Mouse (Mus musculus): Measurements from ENCODE around the gene Fhit. TPM values are rescaled to one million over a fixed set of nuclear protein-coding genes. Genes with fewer than 3 reads are reported as not detected.

The Fhit gene
- polyA plus RNA-seq, 1 experiment from 2014 or later: 4.8 TPM

DNA sequence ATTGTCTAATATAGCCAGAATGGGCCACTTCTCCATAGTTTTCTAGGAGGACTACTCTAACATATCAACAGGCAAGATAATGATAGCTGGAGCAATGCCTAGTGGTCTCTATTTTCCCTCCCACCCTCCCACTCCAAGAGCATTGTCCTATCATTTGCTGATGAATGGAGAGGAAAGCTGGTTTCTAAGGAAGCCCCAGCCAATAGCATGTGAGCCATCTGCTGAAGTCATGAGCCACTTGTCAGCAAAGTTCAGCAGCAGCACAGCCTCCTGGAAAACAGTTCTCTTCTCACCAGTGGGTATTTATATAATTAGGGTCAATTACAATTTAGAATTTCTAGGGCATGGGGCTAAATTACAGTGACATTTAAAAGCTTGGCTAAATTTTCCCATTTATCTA lies 1035.3 kb downstream of the Fhit start:
- Histone ChIP-seq H3K9me3 (0 out of 2 replicates have a peak, but pooled peaks cover 7% of the 10 kb centered on the region), H3K4me2 (no peak overlapping the region), H3K9ac (replicated peaks) (no peak overlapping the region), H3K4me1 (replicated peaks) (no peaks in the 10 kb centered on the region), H3K36me3 (no peaks in the 10 kb centered on the region), H3K27me3 (no peaks in the 10 kb centered on the region), H3K27ac (no peak overlapping the region), H3K4me3 (replicated peaks) (no peak overlapping the region)
- ATAC-seq (ENCODE audit: insufficient number of reproducible peaks, insufficient read depth, low FRiP score, low TSS enrichment, low read depth): no peak

GRCm38 (mm10) chr14:10122176-10122575 lies 1039.7 kb downstream of the Fhit start:
- 75% methylated on average over 4 of the region's 4 CpGs for WGBS
- no peaks in the 10 kb centered on the region for H3K4me1 ChIP-seq (replicated peaks)
- no peaks in the 10 kb centered on the region for H3K36me3 ChIP-seq
- H3K9me3 ChIP-seq: no peaks in the 10 kb centered on the region
- no peak overlapping the region for H3K4me2 ChIP-seq
- H3K27me3 ChIP-seq: no peaks in the 10 kb centered on the region
- no peak overlapping the region for H3K4me3 ChIP-seq (replicated peaks)
- H3K27ac ChIP-seq: no peak overlapping the region
- no peak for ATAC-seq (ENCODE audit: insufficient number of reproducible peaks, insufficient read depth, low FRiP score, low TSS enrichment, low read depth)
- no peak overlapping the region for H3K9ac ChIP-seq (replicated peaks)

DNA sequence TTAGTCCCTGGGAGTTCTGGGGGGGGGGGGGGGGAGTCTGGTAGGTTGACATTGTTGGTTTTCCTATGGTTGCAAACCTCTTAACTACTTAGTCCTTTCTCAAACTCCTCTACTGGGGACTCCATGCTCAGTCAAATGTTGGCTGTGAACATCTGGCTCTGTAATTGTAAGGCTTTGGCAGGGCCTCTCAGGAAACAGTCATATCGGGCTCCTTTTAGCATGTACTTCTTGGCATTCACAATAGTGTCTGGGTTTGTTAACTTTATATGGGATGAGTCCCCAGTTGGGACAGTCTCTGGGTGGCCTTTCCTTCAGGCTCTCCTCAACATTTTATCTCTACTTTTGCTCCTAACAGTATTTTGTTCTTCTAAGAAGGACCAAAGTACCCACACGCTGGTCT lies 1065.6 kb downstream of the Fhit start:
- Histone ChIP-seq H3K27ac (no peak overlapping the region), H3K27me3 (no peaks in the 10 kb centered on the region), H3K9ac (replicated peaks) (no peak overlapping the region), H3K4me3 (replicated peaks) (no peak overlapping the region), H3K36me3 (no peaks in the 10 kb centered on the region), H3K9me3 (no peaks in the 10 kb centered on the region), H3K4me2 (no peak overlapping the region), H3K4me1 (replicated peaks) (no peaks in the 10 kb centered on the region)
- no peak for ATAC-seq (ENCODE audit: insufficient number of reproducible peaks, insufficient read depth, low FRiP score, low TSS enrichment, low read depth)
- 91% methylated on average over 2 of the region's 2 CpGs for WGBS

GRCm38 (mm10) chr14:10079062-10079461 lies 1082.8 kb downstream of the Fhit start:
- Histone ChIP-seq H3K9ac (replicated peaks) (no peak overlapping the region), H3K4me1 (replicated peaks) (no peaks in the 10 kb centered on the region), H3K4me2 (no peak overlapping the region), H3K36me3 (no peaks in the 10 kb centered on the region), H3K27me3 (no peaks in the 10 kb centered on the region), H3K4me3 (replicated peaks) (no peak overlapping the region), H3K9me3 (no peaks in the 10 kb centered on the region), H3K27ac (no peak overlapping the region)
- 81% methylated on average over 3 of the region's 3 CpGs for WGBS
- no peak for ATAC-seq (ENCODE audit: insufficient number of reproducible peaks, insufficient read depth, low FRiP score, low TSS enrichment, low read depth)

DNA sequence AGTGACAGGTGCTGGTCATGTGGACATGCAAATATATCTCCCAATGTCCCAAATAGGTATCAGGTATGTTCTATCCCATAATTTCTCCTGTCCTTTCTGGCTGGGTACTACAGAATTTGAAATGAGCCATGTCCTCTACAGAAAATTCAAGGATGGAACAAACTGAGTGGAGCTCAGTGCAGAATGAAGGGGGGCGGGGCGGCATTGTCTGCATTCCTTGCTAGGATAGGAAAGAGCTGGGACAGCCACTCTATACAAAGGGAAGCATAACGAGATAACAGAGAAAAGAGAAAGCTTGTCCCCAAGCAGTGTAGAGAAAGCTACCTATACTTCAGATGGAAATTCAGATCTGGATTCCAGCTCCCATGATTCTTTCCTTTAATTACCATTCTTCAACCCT lies 1111.9 kb downstream of the Fhit start:
- H3K9ac ChIP-seq (replicated peaks): no peak overlapping the region
- no peaks in the 10 kb centered on the region for H3K36me3 ChIP-seq
- H3K4me3 ChIP-seq (replicated peaks): no peak overlapping the region
- H3K27me3 ChIP-seq: no peaks in the 10 kb centered on the region
- peaks cover 10% of the 10 kb centered on the region; the same call in 1 of the 2 replicates for H3K4me1 ChIP-seq (replicated peaks)
- no peak overlapping the region for H3K4me2 ChIP-seq
- no peaks in the 10 kb centered on the region for H3K9me3 ChIP-seq
- WGBS: 85% methylated on average over 3 of the region's 3 CpGs
- no peak overlapping the region for H3K27ac ChIP-seq
- ATAC-seq (ENCODE audit: insufficient number of reproducible peaks, insufficient read depth, low FRiP score, low TSS enrichment, low read depth): no peak

DNA sequence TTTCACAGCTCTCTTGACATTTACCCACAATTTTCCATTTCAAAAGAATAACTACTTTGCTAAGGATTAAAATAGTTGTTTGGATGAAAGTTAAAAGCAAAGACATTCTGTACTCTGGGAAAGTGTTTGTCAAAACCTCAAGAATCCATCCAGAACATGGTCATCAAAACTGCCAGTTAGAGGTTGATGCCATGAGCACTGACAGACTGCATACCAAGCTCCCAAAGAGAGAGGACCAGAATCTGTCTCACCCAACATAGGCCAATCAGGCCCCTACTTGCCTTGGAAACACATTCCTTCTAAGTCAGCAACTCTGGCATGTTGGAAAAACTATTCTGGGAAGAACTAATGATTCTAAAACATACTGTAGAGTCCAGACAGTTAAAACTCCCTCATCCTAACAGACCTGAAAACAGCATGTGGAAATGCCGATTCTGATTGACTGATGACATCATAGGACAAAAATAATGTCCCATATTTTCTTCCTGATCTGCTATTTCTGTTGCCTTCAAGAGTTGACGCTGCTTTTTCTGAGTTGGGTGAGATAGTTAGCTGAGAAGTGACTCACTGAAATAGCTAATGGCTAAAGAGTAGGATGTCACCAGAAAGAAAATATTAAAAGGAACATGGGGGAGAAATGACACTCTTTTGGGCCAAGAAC lies 1114.6 kb downstream of the Fhit start:
- no peak for ATAC-seq (ENCODE audit: insufficient number of reproducible peaks, insufficient read depth, low FRiP score, low TSS enrichment, low read depth)
- peaks cover 10% of the 10 kb centered on the region; the same call in 1 of the 2 replicates for H3K4me1 ChIP-seq (replicated peaks)
- H3K9ac ChIP-seq (replicated peaks): no peak overlapping the region
- H3K27me3 ChIP-seq: no peaks in the 10 kb centered on the region
- no peak overlapping the region for H3K27ac ChIP-seq
- H3K4me3 ChIP-seq (replicated peaks): no peak overlapping the region
- no peaks in the 10 kb centered on the region for H3K9me3 ChIP-seq
- WGBS: 85% methylated on average over 2 of the region's 2 CpGs
- H3K36me3 ChIP-seq: no peaks in the 10 kb centered on the region
- H3K4me2 ChIP-seq: no peak overlapping the region

DNA sequence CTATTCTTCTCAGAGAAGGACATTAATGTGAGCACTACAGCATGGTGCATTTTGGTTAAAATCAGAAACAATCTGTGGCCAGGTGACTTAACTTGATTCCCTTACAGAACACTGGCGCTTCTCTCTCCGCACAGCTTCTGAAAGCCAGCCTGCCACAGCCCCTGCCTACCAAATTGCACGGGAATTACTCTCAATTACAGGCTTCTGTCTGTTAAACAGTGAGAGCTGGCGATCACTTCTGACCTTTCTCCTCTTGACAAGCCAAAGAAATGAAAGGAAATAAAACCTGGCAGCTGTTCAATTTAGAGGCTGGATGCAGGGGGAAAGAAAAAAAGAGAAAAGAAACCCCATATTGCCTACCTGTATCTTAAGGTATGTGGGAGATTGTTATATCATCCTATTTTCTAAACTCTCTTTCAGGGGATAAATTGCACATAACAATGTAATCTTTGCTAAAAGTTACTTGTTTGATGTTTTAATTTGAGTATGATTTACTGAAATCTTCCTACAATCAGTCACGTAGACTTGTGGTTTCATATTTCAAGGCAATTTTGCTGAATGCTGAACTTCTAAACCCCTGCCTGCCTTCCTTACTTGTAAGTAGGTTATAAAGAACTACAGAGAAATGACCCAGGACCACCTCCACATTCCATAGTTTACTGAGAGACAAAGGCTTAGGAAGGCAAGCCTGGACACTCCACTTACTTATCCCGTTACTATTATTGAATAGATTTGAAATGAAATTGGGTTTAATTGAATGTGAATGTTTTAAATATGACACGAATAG lies 1115.3 kb downstream of the Fhit start:
- H3K27ac ChIP-seq: no peak overlapping the region
- H3K9ac ChIP-seq (replicated peaks): no peak overlapping the region
- no peak for ATAC-seq (ENCODE audit: insufficient number of reproducible peaks, insufficient read depth, low FRiP score, low TSS enrichment, low read depth)
- 16% methylated on average over 7 of the region's 7 CpGs for WGBS
- no peak overlapping the region for H3K4me3 ChIP-seq (replicated peaks)
- H3K4me2 ChIP-seq: no peak overlapping the region
- peaks cover 10% of the 10 kb centered on the region; the same call in 1 of the 2 replicates for H3K4me1 ChIP-seq (replicated peaks)
- H3K36me3 ChIP-seq: no peaks in the 10 kb centered on the region
- H3K27me3 ChIP-seq: no peaks in the 10 kb centered on the region
- no peaks in the 10 kb centered on the region for H3K9me3 ChIP-seq

- Histone ChIP-seq H3K9me3 (no peaks in the 10 kb centered on the region), H3K9ac (replicated peaks) (no peak overlapping the region), H3K4me3 (replicated peaks) (no peak overlapping the region), H3K4me1 (replicated peaks) (no peaks in the 10 kb centered on the region), H3K27ac (no peak overlapping the region), H3K4me2 (no peak overlapping the region), H3K36me3 (no peaks in the 10 kb centered on the region), H3K27me3 (no peaks in the 10 kb centered on the region)
- no peak for ATAC-seq (ENCODE audit: insufficient number of reproducible peaks, insufficient read depth, low FRiP score, low TSS enrichment, low read depth)
- WGBS: 90% methylated on average over 6 of the region's 6 CpGs
Observed at GRCm38 (mm10) chr14:10038021-10038420, 1123.8 kb downstream of the Fhit start.

GRCm38 (mm10) chr14:10036685-10037215 lies 1125.1 kb downstream of the Fhit start:
- no peak overlapping the region for H3K4me2 ChIP-seq
- no peaks in the 10 kb centered on the region for H3K36me3 ChIP-seq
- H3K9ac ChIP-seq (replicated peaks): no peak overlapping the region
- H3K9me3 ChIP-seq: no peaks in the 10 kb centered on the region
- no peak for ATAC-seq (ENCODE audit: insufficient number of reproducible peaks, insufficient read depth, low FRiP score, low TSS enrichment, low read depth)
- no peaks in the 10 kb centered on the region for H3K27me3 ChIP-seq
- no peak overlapping the region for H3K4me3 ChIP-seq (replicated peaks)
- 42% methylated on average over 2 of the region's 2 CpGs for WGBS
- no peak overlapping the region for H3K27ac ChIP-seq
- no peaks in the 10 kb centered on the region for H3K4me1 ChIP-seq (replicated peaks)

- no peak overlapping the region for H3K9ac ChIP-seq (replicated peaks)
- H3K4me2 ChIP-seq: no peak overlapping the region
- no peaks in the 10 kb centered on the region for H3K27me3 ChIP-seq
- no peaks in the 10 kb centered on the region for H3K9me3 ChIP-seq
- ATAC-seq (ENCODE audit: insufficient number of reproducible peaks, insufficient read depth, low FRiP score, low TSS enrichment, low read depth): no peak
- WGBS: 35% methylated on average over 3 of the region's 3 CpGs
- no peak overlapping the region for H3K4me3 ChIP-seq (replicated peaks)
- H3K27ac ChIP-seq: no peak overlapping the region
- H3K36me3 ChIP-seq: no peaks in the 10 kb centered on the region
- no peaks in the 10 kb centered on the region for H3K4me1 ChIP-seq (replicated peaks)
Observed at GRCm38 (mm10) chr14:10035682-10036081, 1126.2 kb downstream of the Fhit start.

DNA sequence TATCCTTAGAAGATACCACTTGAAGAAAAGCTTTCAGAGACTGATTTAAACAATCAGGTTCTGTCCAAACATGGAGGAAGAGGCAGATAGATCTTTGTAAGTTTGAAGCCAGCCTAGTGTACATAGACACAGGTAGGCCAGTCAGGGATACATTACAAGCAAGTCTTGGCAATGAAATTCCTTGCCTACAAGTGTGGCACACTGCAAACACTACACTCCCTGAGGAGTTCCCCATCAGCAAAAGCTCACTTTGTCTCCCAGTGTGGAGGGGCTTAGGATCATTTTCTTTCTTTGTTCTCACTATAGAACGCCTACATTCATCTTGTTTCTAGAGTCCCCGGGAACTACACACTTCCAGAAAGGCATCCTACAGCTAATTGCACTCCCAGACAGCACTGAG lies 1126.6 kb downstream of the Fhit start:
- H3K27ac ChIP-seq: no peak overlapping the region
- H3K36me3 ChIP-seq: no peaks in the 10 kb centered on the region
- no peak overlapping the region for H3K4me3 ChIP-seq (replicated peaks)
- no peak overlapping the region for H3K9ac ChIP-seq (replicated peaks)
- no peaks in the 10 kb centered on the region for H3K9me3 ChIP-seq
- no peak for ATAC-seq (ENCODE audit: insufficient number of reproducible peaks, insufficient read depth, low FRiP score, low TSS enrichment, low read depth)
- 57% methylated on average over 2 of the region's 2 CpGs for WGBS
- no peaks in the 10 kb centered on the region for H3K27me3 ChIP-seq
- H3K4me2 ChIP-seq: no peak overlapping the region
- H3K4me1 ChIP-seq (replicated peaks): no peaks in the 10 kb centered on the region

Data from limb, embryonic 12.5 days (tissue).